Mouse (Mus musculus): ENCODE data around the gene Dnajc4. TPM values are rescaled to one million over a fixed set of nuclear protein-coding genes. Genes with fewer than 3 reads are reported as not detected.

Dnajc4 gene
- polyA plus RNA-seq, 1 experiment from 2014 or later, result 24.2 TPM

DNA sequence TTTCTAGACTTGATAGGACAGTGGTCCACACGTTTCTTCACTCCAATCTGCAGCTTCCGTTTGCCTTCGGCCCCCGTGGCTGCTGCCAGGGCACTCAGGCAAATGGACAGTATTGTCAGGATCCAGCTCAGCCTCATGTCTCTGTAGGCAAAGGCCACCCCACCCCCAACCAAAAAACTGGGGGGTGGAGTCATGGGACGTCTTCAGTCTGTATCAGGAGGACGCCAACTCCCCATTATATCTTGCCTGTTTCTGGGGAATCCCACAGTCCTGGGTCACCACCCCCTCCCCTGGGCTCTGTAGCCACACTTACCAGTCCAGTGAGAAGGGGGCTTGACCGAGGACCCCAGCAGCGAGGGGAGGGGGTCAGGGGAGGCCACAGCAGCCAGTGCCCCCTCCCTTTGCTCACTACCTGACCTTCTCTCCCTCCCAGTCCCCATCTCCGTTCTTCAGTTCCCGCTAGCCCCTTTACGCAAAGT, 13.3 kb downstream of the Dnajc4 start:
- peak overlapping the region; percentile 97 for H3K27ac ChIP-seq
- WGBS, result 8% methylated on average over 11 of the region's 11 CpGs
- no peaks in the 10 kb centered on the region for H3K27me3 ChIP-seq
- ATAC-seq (ENCODE audit: low FRiP score), result no peak
- peak overlapping the region; percentile 85 for H3K9ac ChIP-seq
- H3K4me1 ChIP-seq (replicated peaks), result peaks cover 50% of the 10 kb centered on the region
- no peaks in the 10 kb centered on the region for H3K9me3 ChIP-seq
- H3K36me3 ChIP-seq, result peaks cover 36% of the 10 kb centered on the region
- peak overlapping the region; percentile 67 for H3K4me3 ChIP-seq
- H3K4me2 ChIP-seq, result peak overlapping the region; percentile 95

DNA sequence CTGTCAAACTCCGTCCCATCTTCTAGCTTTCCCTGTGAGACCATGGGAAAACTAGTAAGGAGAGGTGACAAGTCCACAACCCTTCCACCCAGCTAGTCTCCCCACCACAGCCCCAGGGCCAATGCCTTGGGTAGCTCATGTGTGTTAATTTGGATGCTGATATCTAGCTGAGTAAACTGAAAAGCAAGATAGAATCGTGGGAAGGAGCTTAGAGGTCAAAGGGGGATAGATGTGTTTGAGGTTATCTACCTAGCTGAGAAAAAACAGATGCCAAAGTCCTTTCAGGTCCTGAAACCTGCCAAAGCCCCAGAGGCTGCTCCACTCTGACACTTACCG, 13.8 kb downstream of the Dnajc4 start:
- Histone ChIP-seq H3K4me3 (peak overlapping the region; percentile 67), H3K9me3 (no peaks in the 10 kb centered on the region), H3K27me3 (no peaks in the 10 kb centered on the region), H3K9ac (peak overlapping the region; percentile 85), H3K4me2 (peak overlapping the region; percentile 95), H3K27ac (peak overlapping the region; percentile 97; the same call in 1 of the 2 replicates), H3K4me1 (replicated peaks) (peaks cover 55% of the 10 kb centered on the region), H3K36me3 (peaks cover 32% of the 10 kb centered on the region)
- ATAC-seq (ENCODE audit: low FRiP score), result no peak
- WGBS, result 44% methylated on average over 3 of the region's 3 CpGs

DNA sequence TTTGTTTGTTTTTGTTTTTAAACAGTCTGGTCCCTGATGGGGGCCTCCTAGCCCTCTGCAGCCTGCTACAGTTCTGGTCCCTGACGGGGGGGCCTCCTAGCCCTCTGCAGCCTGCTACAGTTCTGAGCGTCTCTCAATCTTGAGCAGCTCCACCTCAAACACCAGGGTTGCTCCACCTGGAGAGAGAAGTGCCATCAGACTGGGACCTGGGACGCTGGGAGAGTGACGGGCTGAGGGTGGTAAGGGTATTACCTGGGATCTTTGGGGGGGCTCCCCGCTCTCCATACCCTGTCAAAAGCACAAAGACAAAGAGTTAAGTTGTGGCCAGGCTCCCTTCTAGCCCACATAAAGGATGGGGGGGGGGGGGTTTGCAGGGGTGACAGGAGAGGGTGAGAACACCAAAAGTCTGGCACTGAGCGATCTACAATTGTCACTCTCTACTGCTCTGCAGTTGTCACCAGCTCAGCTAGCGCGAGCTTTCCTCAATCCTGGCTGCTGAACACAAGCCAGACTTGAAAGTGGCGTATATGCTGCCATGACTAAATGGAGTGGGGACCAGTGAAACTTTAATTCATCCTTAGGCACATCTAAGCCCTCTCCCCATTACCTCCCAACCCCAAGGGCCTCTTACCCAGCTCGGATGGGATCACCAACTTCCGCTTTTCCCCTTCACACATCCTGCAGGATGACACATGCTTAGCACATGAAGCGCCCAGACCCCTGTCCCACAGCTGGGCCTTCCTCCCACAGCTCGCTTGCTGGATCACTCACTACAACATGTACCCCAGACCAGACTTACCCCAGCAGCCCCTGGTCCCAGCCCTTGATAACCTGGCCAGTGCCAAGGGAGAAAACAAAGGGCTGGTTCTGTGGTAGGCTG, 14.4 kb downstream of the Dnajc4 start:
- H3K36me3 ChIP-seq, result peaks cover 28% of the 10 kb centered on the region
- 84% methylated on average over 13 of the region's 13 CpGs for WGBS
- H3K4me1 ChIP-seq (replicated peaks), result peaks cover 56% of the 10 kb centered on the region

DNA sequence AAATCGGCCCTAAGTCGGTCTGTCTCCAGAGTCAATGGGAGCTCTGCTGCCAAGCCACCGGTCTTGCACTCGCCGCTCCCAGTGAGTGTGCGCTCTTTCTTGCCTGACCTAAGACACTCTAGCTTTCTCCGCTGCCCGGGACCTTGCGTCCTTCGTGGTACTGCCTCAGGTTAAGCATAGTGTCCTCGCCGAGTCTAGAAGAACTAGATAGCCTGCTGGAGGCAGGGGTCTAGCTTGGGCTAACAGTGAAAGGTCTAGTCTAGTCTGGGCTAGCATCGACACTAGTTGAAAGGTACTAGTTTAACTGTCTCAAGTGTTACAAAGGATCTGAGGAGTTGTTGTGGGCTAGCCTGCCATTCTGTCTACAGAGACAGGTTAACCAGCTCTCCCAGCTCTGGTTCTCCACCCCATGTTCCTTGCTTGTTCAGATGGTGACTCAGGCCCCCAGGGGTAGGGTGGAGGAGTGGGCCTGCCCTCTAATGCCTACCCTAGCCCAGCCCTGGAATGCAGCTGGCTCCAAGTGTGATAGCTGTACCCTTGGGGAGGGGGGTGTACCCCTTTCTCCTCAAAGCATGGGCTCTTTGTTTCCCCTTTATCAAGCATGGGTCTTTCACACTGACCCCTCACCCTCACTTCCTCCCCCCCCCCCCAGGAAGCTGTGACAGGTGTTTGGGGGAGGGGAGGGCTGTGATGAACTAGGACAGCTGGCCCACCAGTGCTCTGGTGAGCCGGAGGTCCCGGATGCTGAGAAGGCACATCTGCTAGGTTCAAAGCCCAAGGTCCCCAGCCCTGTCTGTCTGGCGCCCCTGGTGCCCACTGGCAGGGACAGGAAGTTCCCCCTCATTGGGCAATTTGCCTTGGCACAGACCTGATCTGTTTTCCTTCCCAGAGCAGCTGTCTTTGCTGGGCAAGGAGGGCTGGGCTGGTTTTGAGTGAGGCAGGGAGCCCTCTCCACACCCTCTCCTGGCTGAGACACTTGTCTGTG, 16.5 kb downstream of the Dnajc4 start, which contains the start of gene Plcb3:
Gene Plcb3, minus strand, starts transcription at position 934 of the 985 bp plus-strand sequence.
- peak within 1 kb of the TSS; percentile 68 for H3K4me3 ChIP-seq
- ATAC-seq (ENCODE audit: low FRiP score), result no peak
- peak within 1 kb of the TSS; percentile 95 for H3K4me2 ChIP-seq
- peaks cover 53% of the 10 kb centered on the region for H3K4me1 ChIP-seq (replicated peaks)
- H3K27ac ChIP-seq, result peak within 1 kb of the TSS; percentile 97
- 0 out of 2 replicates have a peak, but pooled peaks cover 7% of the 10 kb centered on the region for H3K27me3 ChIP-seq
- no peaks in the 10 kb centered on the region for H3K9me3 ChIP-seq
- H3K9ac ChIP-seq, result peak within 1 kb of the TSS; percentile 85
- 0% methylated on average over 16 of the region's 16 CpGs for WGBS
- peaks cover 20% of the 10 kb centered on the region for H3K36me3 ChIP-seq

More for the DNA sequence above, 14.4 kb downstream of the Dnajc4 start:
- Histone ChIP-seq H3K9ac (peak overlapping the region; percentile 85), H3K9me3 (no peaks in the 10 kb centered on the region), H3K4me2 (peak overlapping the region; percentile 95), H3K27ac (peak overlapping the region; percentile 97), H3K4me3 (peak overlapping the region; percentile 67), H3K27me3 (no peaks in the 10 kb centered on the region)
- no peak for ATAC-seq (ENCODE audit: low FRiP score)

DNA sequence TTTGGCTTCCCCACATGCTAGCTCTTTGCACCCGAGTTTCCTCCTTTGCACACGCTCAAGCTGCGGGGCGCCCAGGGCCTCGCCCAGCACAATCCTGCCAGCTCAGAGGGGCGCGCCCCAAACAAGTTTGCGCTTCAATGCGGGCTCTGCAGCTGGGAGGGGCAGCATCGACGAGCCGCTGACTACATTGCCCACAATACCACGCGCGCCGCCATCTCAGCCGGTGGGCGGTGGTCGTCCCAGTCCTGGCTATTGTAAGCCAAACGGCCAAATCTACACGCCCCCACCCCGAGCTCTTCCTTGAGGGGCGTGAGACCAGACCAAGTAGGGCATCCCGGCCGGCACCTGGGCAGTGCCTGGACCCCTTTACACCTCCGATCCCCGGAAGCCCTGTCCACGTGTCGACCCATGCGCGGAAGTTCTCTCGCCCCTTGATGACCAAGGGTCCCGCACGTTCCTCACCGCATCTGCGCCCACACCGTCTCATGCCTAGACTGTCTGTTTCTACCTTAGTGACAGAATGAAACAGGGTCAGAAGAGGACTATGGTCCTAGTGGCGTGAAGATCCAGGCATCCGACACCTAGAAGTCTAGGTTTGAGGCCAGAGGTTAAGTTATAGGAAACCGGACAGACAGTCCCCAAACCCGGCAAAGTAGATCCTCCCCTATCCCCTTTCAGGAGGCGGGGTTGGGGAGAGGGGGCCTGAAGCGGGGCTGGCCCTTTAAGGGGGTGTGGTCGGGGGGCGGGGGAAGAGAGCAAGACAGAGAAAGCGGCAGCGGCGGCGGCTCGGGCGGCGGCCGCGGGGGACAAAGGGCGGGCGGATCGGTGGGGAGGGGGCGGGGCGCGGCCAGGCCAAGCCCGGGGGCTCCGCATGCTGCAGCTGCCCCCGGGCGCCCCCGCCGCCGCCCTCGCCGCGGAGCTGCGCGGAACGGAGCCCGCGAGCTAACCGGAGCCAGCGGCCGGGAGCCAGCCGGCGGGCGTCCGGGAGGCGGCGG, 17.9 kb downstream of the Dnajc4 start, which contains the start of gene Ppp1r14b:
Gene Ppp1r14b, plus strand, starts transcription at position 758 of the 995 bp plus-strand sequence.
- Histone ChIP-seq H3K27me3 (peaks cover 21% of the 10 kb centered on the region), H3K27ac (peak within 1 kb of the TSS; percentile 96), H3K36me3 (peaks cover 20% of the 10 kb centered on the region), H3K4me3 (peak within 1 kb of the TSS; percentile 68), H3K4me2 (peak within 1 kb of the TSS; percentile 95), H3K9me3 (no peaks in the 10 kb centered on the region), H3K4me1 (replicated peaks) (peaks cover 61% of the 10 kb centered on the region), H3K9ac (peak within 1 kb of the TSS; percentile 85)
- ATAC-seq (ENCODE audit: low FRiP score), result peak; percentile 60
- WGBS, result 2% methylated on average over 56 of the region's 84 CpGs

DNA sequence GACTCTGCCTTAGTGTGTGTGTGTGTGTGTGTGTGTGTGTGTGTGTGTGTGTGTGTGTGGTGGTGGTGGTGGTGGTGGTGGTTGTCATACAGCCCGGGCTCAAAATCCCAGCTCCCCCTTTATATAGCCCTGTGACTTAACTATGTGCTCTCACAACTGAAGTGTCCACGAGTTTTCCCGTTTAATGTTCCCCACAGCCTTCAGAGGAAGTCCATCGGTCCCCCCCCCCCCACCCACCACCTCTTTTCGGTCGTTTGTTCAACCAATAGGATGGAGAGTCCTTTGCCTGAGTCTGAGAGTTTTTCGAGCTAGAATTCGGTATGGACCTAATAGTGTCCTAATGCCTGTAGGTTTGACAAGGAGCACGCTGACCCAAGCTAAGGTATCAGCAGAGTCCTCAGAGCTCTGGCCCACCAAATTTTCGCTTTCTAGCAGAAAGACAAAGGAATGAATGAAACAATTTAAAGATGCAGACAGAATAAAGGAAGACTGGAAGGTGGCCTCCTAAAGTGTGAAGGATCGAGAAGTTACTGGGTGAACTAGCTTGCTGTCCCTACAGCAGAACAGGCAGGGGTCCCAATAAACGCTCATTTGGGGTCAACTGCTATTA, 18.7 kb downstream of the Dnajc4 start:
- peak overlapping the region; percentile 96 for H3K27ac ChIP-seq
- H3K4me1 ChIP-seq (replicated peaks), result peaks cover 59% of the 10 kb centered on the region
- no peak for ATAC-seq (ENCODE audit: low FRiP score)
- peak overlapping the region; percentile 68 for H3K4me3 ChIP-seq
- H3K36me3 ChIP-seq, result peaks cover 20% of the 10 kb centered on the region
- H3K27me3 ChIP-seq, result peaks cover 29% of the 10 kb centered on the region
- H3K9me3 ChIP-seq, result no peaks in the 10 kb centered on the region
- H3K4me2 ChIP-seq, result peak overlapping the region; percentile 95
- WGBS, result 45% methylated on average over 12 of the region's 12 CpGs
- H3K9ac ChIP-seq, result peak overlapping the region; percentile 85

DNA sequence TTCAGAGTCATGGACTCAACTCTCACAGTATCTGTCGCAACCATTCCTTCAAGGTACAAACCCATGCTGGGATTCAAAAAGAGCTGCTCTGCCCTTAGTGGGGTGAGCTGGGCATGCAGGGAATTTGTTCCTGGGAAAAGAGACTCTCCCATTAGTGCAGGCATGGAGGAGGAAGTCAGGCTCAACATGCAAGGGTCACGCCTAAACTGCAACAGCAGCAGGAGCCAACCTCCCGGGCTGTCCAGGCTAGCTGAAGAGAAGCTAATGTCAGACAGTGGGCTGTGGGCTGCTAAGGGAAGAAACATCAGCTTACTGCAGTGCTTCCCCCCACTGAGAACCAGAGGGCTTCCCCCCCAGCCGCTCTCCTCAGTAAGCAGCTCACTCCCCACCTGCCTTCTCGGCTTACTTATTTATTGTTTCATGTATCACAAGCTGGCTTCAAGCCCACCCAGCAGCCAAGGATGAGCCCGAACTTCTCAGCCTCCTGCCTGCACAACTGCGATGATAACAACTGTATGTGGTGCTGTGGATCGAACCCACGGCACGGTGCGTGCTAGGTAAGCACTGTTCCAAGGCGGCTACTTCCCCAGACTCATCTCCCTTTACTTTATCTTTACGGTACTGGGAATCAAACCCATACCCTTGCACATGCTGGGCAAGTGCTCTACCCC, 20.0 kb downstream of the Dnajc4 start:
- no peak overlapping the region for H3K9ac ChIP-seq
- peaks cover 39% of the 10 kb centered on the region for H3K27me3 ChIP-seq
- ATAC-seq (ENCODE audit: low FRiP score), result no peak
- H3K27ac ChIP-seq, result no peak overlapping the region
- no peak overlapping the region for H3K4me2 ChIP-seq
- H3K36me3 ChIP-seq, result peaks cover 7% of the 10 kb centered on the region
- H3K4me1 ChIP-seq (replicated peaks), result peaks cover 51% of the 10 kb centered on the region
- H3K9me3 ChIP-seq, result no peaks in the 10 kb centered on the region
- WGBS, result 82% methylated on average over 13 of the region's 13 CpGs
- no peak overlapping the region for H3K4me3 ChIP-seq

DNA sequence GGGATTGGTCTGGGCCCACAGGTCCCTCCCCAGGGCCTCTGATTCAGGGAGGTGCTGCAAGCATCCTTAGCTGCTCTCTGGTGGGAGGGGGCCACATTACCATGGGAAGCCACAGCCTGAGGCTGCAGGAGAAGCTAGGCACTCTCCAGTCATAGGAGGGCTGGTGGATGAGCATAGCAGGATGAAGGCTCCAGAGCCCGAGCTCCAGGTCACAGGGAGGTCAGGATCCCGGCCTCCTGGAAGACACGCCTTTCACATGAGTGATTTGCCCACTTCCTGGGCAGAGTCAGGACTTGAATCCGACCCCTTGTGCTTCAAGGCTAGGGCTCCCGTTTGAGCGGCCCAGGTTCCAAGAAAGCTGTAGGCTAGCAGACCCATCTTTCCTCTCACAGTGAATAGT, 20.7 kb downstream of the Dnajc4 start:
- Histone ChIP-seq H3K4me2 (no peak overlapping the region), H3K27me3 (peaks cover 39% of the 10 kb centered on the region), H3K36me3 (peaks cover 1% of the 10 kb centered on the region; the same call in 1 of the 2 replicates), H3K9ac (peak overlapping the region; percentile 19; the same call in 1 of the 2 replicates), H3K9me3 (no peaks in the 10 kb centered on the region), H3K27ac (no peak overlapping the region), H3K4me1 (replicated peaks) (peaks cover 44% of the 10 kb centered on the region), H3K4me3 (no peak overlapping the region)
- 40% methylated on average over 6 of the region's 6 CpGs for WGBS
- no peak for ATAC-seq (ENCODE audit: low FRiP score)

DNA sequence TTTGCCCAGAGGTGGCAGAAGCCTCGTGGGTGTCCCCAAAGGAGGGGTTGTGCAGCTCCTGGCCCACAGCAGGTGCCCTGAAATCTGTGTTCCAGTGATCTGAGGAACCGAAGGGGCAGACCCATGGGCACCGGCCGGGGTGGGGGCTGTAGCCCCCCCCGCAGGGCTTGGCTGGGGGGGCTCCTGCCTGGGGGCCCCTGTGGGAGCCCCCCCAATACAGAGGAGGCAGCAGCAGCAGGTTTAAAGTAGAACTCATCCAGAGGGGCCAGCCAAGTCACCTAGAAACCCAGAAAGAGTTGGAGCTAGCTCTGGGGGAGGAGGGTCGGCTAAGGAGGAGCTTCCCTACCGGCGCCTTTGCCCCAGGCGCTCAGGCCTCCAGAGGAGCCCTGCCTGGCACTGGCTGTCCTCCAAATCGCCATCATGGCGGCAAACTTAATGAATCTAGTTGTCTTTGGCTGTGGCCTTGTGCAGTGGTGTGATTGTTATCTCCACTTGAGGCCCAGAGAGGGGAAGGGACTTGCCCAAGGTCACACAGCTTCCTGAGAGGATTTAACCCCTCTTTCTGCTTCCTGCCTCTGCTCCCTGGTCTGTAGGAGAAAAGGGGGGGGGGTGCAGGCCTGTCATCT, 21.8 kb downstream of the Dnajc4 start:
- H3K27ac ChIP-seq, result peak overlapping the region; percentile 30
- H3K9me3 ChIP-seq, result no peaks in the 10 kb centered on the region
- peaks cover 39% of the 10 kb centered on the region for H3K27me3 ChIP-seq
- H3K9ac ChIP-seq, result 0 out of 2 replicates have a peak overlapping the region, but pooled peaks have one; percentile 36
- peak overlapping the region; percentile 41; the same call in 1 of the 2 replicates for H3K4me3 ChIP-seq
- H3K4me2 ChIP-seq, result peak overlapping the region; percentile 48
- no peak for ATAC-seq (ENCODE audit: low FRiP score)
- WGBS, result 21% methylated on average over 11 of the region's 11 CpGs
- H3K36me3 ChIP-seq, result no peaks in the 10 kb centered on the region
- peaks cover 33% of the 10 kb centered on the region for H3K4me1 ChIP-seq (replicated peaks)
